Mouse (Mus musculus): ENCODE data around the gene Bmyc.

GRCm38 (mm10) chr2:25682426-25682825 is 24.1 kb upstream of the Bmyc start, which contains the start of gene Lcn10:
- TF ChIP-seq CTCF (IDR thresholded peaks at IDR 0.05; ENCODE audit: low read depth, low read length) (no peak), TAL1 (conservative IDR thresholded peaks at IDR 0.05; ENCODE audit: low read depth, low read length) (no peak), GATA1 (IDR thresholded peaks at IDR 0.05; ENCODE audit: borderline replicate concordance, low read length) (no peak), POLR2AphosphoS5 (IDR thresholded peaks at IDR 0.05; ENCODE audit: insufficient replicate concordance, low read depth, low read length) (no peak)

Measured in G1E (cell line).